Mouse (Mus musculus): Measurements from ENCODE around the gene B3gnt2.

GRCm38 (mm10) chr11:22736521-22737225 lies 124.1 kb downstream of the B3gnt2 start:
- TF ChIP-seq CTCF (IDR thresholded peaks at IDR 0.05; ENCODE audit: borderline replicate concordance, control insufficient read depth, extremely low read depth, insufficient read depth, low read length, poor library complexity) (no peak), POLR2A (IDR thresholded peaks at IDR 0.05; ENCODE audit: control insufficient read depth, extremely low read depth, insufficient read depth, low read length, poor library complexity) (no peak)

Measured in thymus, adult 2 months (tissue).